Mouse (Mus musculus): ENCODE results near the gene Sf3a1.

Sf3a1 gene

GRCm38 (mm10) chr11:4134986-4135935 lies 24.9 kb upstream of the Sf3a1 start, which contains the start of gene Rnf215:
Gene Rnf215, plus strand, starts transcription at chr11:4135202.
- DNase-seq (ENCODE audit: low spot score in 2 of 2): peak in 1 of 2 experiments; percentile 82

- DNase-seq (ENCODE audit: low spot score in 2 of 2): no peak
Measured at GRCm38 (mm10) chr11:4138964-4139363, 21.2 kb upstream of the Sf3a1 start.

GRCm38 (mm10) chr11:4141505-4141904 lies 18.6 kb upstream of the Sf3a1 start:
- DNase-seq (ENCODE audit: low spot score in 2 of 2): no peak

- DNase-seq (ENCODE audit: low spot score in 2 of 2): no peak
Measured at GRCm38 (mm10) chr11:4142352-4142751, 17.8 kb upstream of the Sf3a1 start.

- DNase-seq (ENCODE audit: low spot score in 2 of 2): no peak
Measured at GRCm38 (mm10) chr11:4143281-4144062, 16.7 kb upstream of the Sf3a1 start.

GRCm38 (mm10) chr11:4146381-4146780 lies 13.8 kb upstream of the Sf3a1 start:
- no peak for DNase-seq (ENCODE audit: low spot score in 2 of 2)

- no peak for DNase-seq (ENCODE audit: low spot score in 2 of 2)
Measured at GRCm38 (mm10) chr11:4147098-4147497, 13.1 kb upstream of the Sf3a1 start.

GRCm38 (mm10) chr11:4148120-4148519 lies 12.0 kb upstream of the Sf3a1 start:
- no peak for DNase-seq (ENCODE audit: low spot score in 2 of 2)

- no peak for DNase-seq (ENCODE audit: low spot score in 2 of 2)
Measured at GRCm38 (mm10) chr11:4148536-4149156, 11.5 kb upstream of the Sf3a1 start.

GRCm38 (mm10) chr11:4149886-4150285 lies 10.3 kb upstream of the Sf3a1 start:
- DNase-seq (ENCODE audit: low spot score in 2 of 2): no peak

- no peak for DNase-seq (ENCODE audit: low spot score in 2 of 2)
Measured at GRCm38 (mm10) chr11:4153694-4154093, 6.5 kb upstream of the Sf3a1 start.

GRCm38 (mm10) chr11:4155641-4156040 lies 4.5 kb upstream of the Sf3a1 start:
- no peak for DNase-seq (ENCODE audit: low spot score in 2 of 2)

- DNase-seq (ENCODE audit: low spot score in 2 of 2): no peak
Measured at GRCm38 (mm10) chr11:4158676-4159075, 1.5 kb upstream of the Sf3a1 start.

- no peak for DNase-seq (ENCODE audit: low spot score in 2 of 2)
Measured at GRCm38 (mm10) chr11:4160758-4161480, 769 bp downstream of the Sf3a1 start.

GRCm38 (mm10) chr11:4164701-4165100 lies 4.6 kb downstream of the Sf3a1 start:
- no peak for DNase-seq (ENCODE audit: low spot score in 2 of 2)

GRCm38 (mm10) chr11:4166467-4167090 lies 6.4 kb downstream of the Sf3a1 start:
- no peak for DNase-seq (ENCODE audit: low spot score in 2 of 2)

- peak in 1 of 2 experiments; percentile 70 for DNase-seq (ENCODE audit: low spot score in 2 of 2)
Measured at GRCm38 (mm10) chr11:4174586-4174985, 14.4 kb downstream of the Sf3a1 start.

GRCm38 (mm10) chr11:4177716-4178115 lies 17.6 kb downstream of the Sf3a1 start:
- DNase-seq (ENCODE audit: low spot score in 2 of 2): no peak

- no peak for DNase-seq (ENCODE audit: low spot score in 2 of 2)
Measured at GRCm38 (mm10) chr11:4182061-4182460, 21.9 kb downstream of the Sf3a1 start.

GRCm38 (mm10) chr11:4183511-4183910 lies 23.4 kb downstream of the Sf3a1 start:
- DNase-seq (ENCODE audit: low spot score in 2 of 2): no peak

Data from left cerebral cortex, adult 9 months (tissue).